Mouse (Mus musculus) retina, adult 2 months (tissue): ENCODE measurements around the gene Sec16b.

ENCODE experiments used
- DNase-seq: peaks from one replicate; pipeline ENCODE4 v3.0.0-alpha.2; 2012; ENCODE audit warnings: low read depth, low spot score

Gene Sec16b

GRCm38 (mm10) chr1:157506522-157506921, at the start of gene Sec16b:
Gene Sec16b, plus strand, starts transcription at chr1:157506728.
- DNase-seq = no peak

GRCm38 (mm10) chr1:157457789-157458188, 48.7 kb upstream of the Sec16b start:
- DNase-seq = no peak

GRCm38 (mm10) chr1:157458421-157459208, 47.9 kb upstream of the Sec16b start, which contains the start of gene Cryzl2:
Gene Cryzl2, plus strand, starts transcription at chr1:157458577.
- DNase-seq = no peak

- DNase-seq = no peak
These were observed 46.6 kb upstream of the Sec16b start for GRCm38 (mm10) chr1:157459904-157460303.

GRCm38 (mm10) chr1:157461276-157461675, 45.3 kb upstream of the Sec16b start:
- no peak for DNase-seq

- DNase-seq = no peak
These were observed 44.2 kb upstream of the Sec16b start for GRCm38 (mm10) chr1:157462336-157462735.

GRCm38 (mm10) chr1:157465194-157465593, 41.3 kb upstream of the Sec16b start:
- no peak for DNase-seq

- no peak for DNase-seq
These were observed 38.7 kb upstream of the Sec16b start for GRCm38 (mm10) chr1:157467866-157468265.

GRCm38 (mm10) chr1:157470761-157471386, 35.7 kb upstream of the Sec16b start:
- no peak for DNase-seq

GRCm38 (mm10) chr1:157472716-157473115, 33.8 kb upstream of the Sec16b start:
- no peak for DNase-seq

- DNase-seq = no peak
These were observed 31.7 kb upstream of the Sec16b start for GRCm38 (mm10) chr1:157474865-157475264.

GRCm38 (mm10) chr1:157476231-157476630, 30.3 kb upstream of the Sec16b start:
- DNase-seq = no peak

GRCm38 (mm10) chr1:157480090-157480489, 26.4 kb upstream of the Sec16b start:
- DNase-seq = no peak

GRCm38 (mm10) chr1:157480901-157481300, 25.6 kb upstream of the Sec16b start:
- DNase-seq = no peak

GRCm38 (mm10) chr1:157481666-157482065, 24.9 kb upstream of the Sec16b start:
- no peak for DNase-seq

GRCm38 (mm10) chr1:157484161-157484560, 22.4 kb upstream of the Sec16b start:
- DNase-seq = no peak

GRCm38 (mm10) chr1:157500657-157501056, 5.9 kb upstream of the Sec16b start:
- DNase-seq = no peak

GRCm38 (mm10) chr1:157501352-157501945, 5.1 kb upstream of the Sec16b start:
- no peak for DNase-seq

- no peak for DNase-seq
These were observed 3.5 kb upstream of the Sec16b start for GRCm38 (mm10) chr1:157503071-157503470.

- no peak for DNase-seq
These were observed 567 bp downstream of the Sec16b start for GRCm38 (mm10) chr1:157506995-157507595.

GRCm38 (mm10) chr1:157507814-157508213, 1.3 kb downstream of the Sec16b start:
- DNase-seq = no peak
